Mouse (Mus musculus): ENCODE results near the gene Adck1. TPM values are rescaled to one million over a fixed set of nuclear protein-coding genes. Genes with fewer than 3 reads are reported as not detected.

Adck1 gene
- total and polyA plus RNA-seq, 3 experiments = 26.8 to 33.3 (median 29.4) TPM

DNA sequence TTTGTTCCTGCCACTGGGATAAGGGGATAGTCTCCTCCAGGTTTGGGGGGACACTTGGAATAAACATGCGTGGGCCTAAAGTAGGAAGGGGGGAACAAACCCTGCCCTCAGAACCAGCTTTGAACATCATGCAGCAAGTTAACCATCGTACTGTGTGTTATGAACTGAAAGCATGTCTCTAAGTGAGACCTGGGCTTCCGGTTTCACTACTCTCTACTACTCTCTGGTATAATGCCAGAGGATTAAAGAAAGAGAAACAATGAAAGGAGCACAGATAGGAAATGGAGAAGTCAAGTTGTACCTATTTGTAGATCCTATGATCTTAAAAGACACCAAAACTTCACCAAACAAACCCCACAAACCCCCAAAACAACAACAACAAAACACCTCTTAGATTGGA, 121.3 kb downstream of the Adck1 start:
- 0 out of 4 replicates have a peak, but pooled peaks cover 0 to 7% of the 10 kb centered on the region in 2 experiments for H3K4me1 ChIP-seq (ENCODE audit: control insufficient read depth in 1 of 2, insufficient read depth in 2 of 2)
- no peaks in the 10 kb centered on the region for H3K27me3 ChIP-seq (replicated peaks)
- H3K4me2 ChIP-seq (ENCODE audit: insufficient read depth, low read depth, poor library complexity, severe bottlenecking) = peak overlapping the region; percentile 29; the same call in 1 of the 2 replicates
- no peak for DNase-seq (ENCODE audit: extremely low read depth)
- dilution Hi-C loops (cut with MboI; ENCODE audit: extremely low pct_ligation_motif_present, extremely low pct_unique_long_range_greater_than_20kb, low sequenced_read_pairs) (no loop called here), in situ Hi-C loops (cut with MboI; ENCODE audit: low pct_ligation_motif_present, low pct_unique_long_range_greater_than_20kb, low sequenced_read_pairs) (no loop called here)
- no peak overlapping the region for H3K27ac ChIP-seq (ENCODE audit: insufficient read depth, low read depth)
- TF ChIP-seq IRF4 (IDR thresholded peaks at IDR 0.05; ENCODE audit: low read depth, low read length) (0 out of 2 replicates have a peak, but pooled peaks have one; percentile 20), MXI1 (IDR thresholded peaks at IDR 0.05; ENCODE audit: low read depth, low read length) (no peak)
- H3K9ac ChIP-seq (ENCODE audit: insufficient read depth, low read depth) = no peak overlapping the region
- no peaks in the 10 kb centered on the region for H3K79me2 ChIP-seq (replicated peaks; ENCODE audit: control insufficient read depth, extremely low read depth, insufficient read depth, poor library complexity, severe bottlenecking)
- no peaks in the 10 kb centered on the region for H3K9me3 ChIP-seq (replicated peaks; ENCODE audit: low read length)
- no peak overlapping the region for H3K4me3 ChIP-seq (replicated peaks in 1 of 3; ENCODE audit: low read depth in 2 of 3, low read length in 2 of 3, poor library complexity in 1 of 3)
- no peaks in the 10 kb centered on the region for H3K36me3 ChIP-seq (replicated peaks in 1 of 2; ENCODE audit: control insufficient read depth in 1 of 2, insufficient read depth in 1 of 2, low read length in 1 of 2)

DNA sequence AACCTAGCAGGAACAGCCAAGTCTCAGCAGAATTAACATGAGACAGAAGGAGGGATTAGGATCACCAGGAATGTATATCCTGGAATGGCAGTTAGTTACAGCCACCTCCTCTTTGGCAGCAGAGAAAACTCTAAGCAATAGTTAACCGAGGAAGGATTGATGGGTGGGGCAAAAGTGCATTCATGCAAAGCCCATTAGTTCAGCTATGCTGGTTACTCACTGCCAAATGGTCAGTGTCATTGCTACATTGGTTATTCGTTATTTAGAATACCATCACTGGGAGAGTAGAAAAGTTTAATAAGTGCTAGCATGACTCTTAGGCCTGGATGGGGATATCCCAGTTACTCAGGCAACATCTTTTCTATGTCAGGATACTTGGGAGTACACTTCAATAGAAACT, 130.5 kb downstream of the Adck1 start:
- Histone ChIP-seq H3K36me3 (replicated peaks in 1 of 2; ENCODE audit: control insufficient read depth in 1 of 2, insufficient read depth in 1 of 2, low read length in 1 of 2) (no peaks in the 10 kb centered on the region), H3K79me2 (replicated peaks; ENCODE audit: control insufficient read depth, extremely low read depth, insufficient read depth, poor library complexity, severe bottlenecking) (no peaks in the 10 kb centered on the region), H3K27ac (ENCODE audit: insufficient read depth, low read depth) (no peak overlapping the region), H3K9me3 (replicated peaks; ENCODE audit: low read length) (no peaks in the 10 kb centered on the region), H3K9ac (ENCODE audit: insufficient read depth, low read depth) (no peak overlapping the region), H3K4me3 (replicated peaks in 1 of 3; ENCODE audit: low read depth in 2 of 3, low read length in 2 of 3, poor library complexity in 1 of 3) (no peak overlapping the region), H3K4me2 (ENCODE audit: insufficient read depth, low read depth, poor library complexity, severe bottlenecking) (no peak overlapping the region), H3K4me1 (ENCODE audit: control insufficient read depth in 1 of 2, insufficient read depth in 2 of 2) (no peaks in the 10 kb centered on the region), H3K27me3 (replicated peaks) (no peaks in the 10 kb centered on the region)
- no peak for TF ChIP-seq RCOR1 (conservative IDR thresholded peaks at IDR 0.05; ENCODE audit: low read depth, low read length)
- no peak for TF ChIP-seq MAFK (IDR thresholded peaks at IDR 0.05; ENCODE audit: insufficient replicate concordance, low read length)
- no peak for TF ChIP-seq CTCF (conservative IDR thresholded peaks at IDR 0.05 in 1 of 2, IDR thresholded peaks at IDR 0.05 in 1 of 2; ENCODE audit: low read depth in 2 of 2, low read length in 2 of 2)
- no peak for TF ChIP-seq KAT2A (IDR thresholded peaks at IDR 0.05; ENCODE audit: insufficient replicate concordance, low read length)
- no peak for TF ChIP-seq CHD2 (IDR thresholded peaks at IDR 0.05; ENCODE audit: low read length)
- TF ChIP-seq RAD21 (IDR thresholded peaks at IDR 0.05; ENCODE audit: low read depth, low read length) = no peak
- TF ChIP-seq SIN3A (IDR thresholded peaks at IDR 0.05; ENCODE audit: low read length) = no peak
- TF ChIP-seq NRF1 (IDR thresholded peaks at IDR 0.05; ENCODE audit: low read depth, low read length) = no peak
- no peak for TF ChIP-seq GABPA (IDR thresholded peaks at IDR 0.05; ENCODE audit: insufficient replicate concordance, low read depth, low read length)
- no peak for TF ChIP-seq NELFE (IDR thresholded peaks at IDR 0.05; ENCODE audit: low read depth, low read length)
- no peak for TF ChIP-seq E2F4 (IDR thresholded peaks at IDR 0.05; ENCODE audit: insufficient replicate concordance, low read depth, low read length)
- no peak for TF ChIP-seq PAX5 (IDR thresholded peaks at IDR 0.05; ENCODE audit: low read length)
- TF ChIP-seq CHD1 (IDR thresholded peaks at IDR 0.05; ENCODE audit: low read depth, low read length) = no peak
- no peak for TF ChIP-seq MXI1 (IDR thresholded peaks at IDR 0.05; ENCODE audit: low read depth, low read length)
- TF ChIP-seq POLR2AphosphoS2 (IDR thresholded peaks at IDR 0.05; ENCODE audit: low read depth, low read length) = no peak
- dilution Hi-C loops (cut with MboI; ENCODE audit: extremely low pct_ligation_motif_present, extremely low pct_unique_long_range_greater_than_20kb, low sequenced_read_pairs) (no loop called here), in situ Hi-C loops (cut with MboI; ENCODE audit: low pct_ligation_motif_present, low pct_unique_long_range_greater_than_20kb, low sequenced_read_pairs) (no loop called here)
- DNase-seq (ENCODE audit: extremely low read depth) = no peak

Other genes starting within 250 kb of the Adck1 start
- not detected in 2 replicates for gene Gm10436, start 178.4 kb upstream of the Adck1 start, total RNA-seq (2012; rRNA removed)
- gene Gm10436, start 178.4 kb upstream of the Adck1 start, total RNA-seq (2014; rRNA removed) = not detected in 2 replicates
- gene Gm10436, start 178.4 kb upstream of the Adck1 start, polyA plus RNA-seq (2012; ENCODE audit: insufficient read length, low read depth) = not detected in 2 replicates
- gene Gm8332, start 110.5 kb upstream of the Adck1 start, total RNA-seq (2012; rRNA removed) = not detected in 2 replicates
- not detected in 2 replicates for gene Gm8332, start 110.5 kb upstream of the Adck1 start, total RNA-seq (2014; rRNA removed)
- gene Gm8332, start 110.5 kb upstream of the Adck1 start, polyA plus RNA-seq (2012; ENCODE audit: insufficient read length, low read depth) = not detected in 2 replicates
- gene Gm5662, start 86.1 kb upstream of the Adck1 start, total RNA-seq (2012; rRNA removed) = not detected in 2 replicates
- gene Gm5662, start 86.1 kb upstream of the Adck1 start, total RNA-seq (2014; rRNA removed) = not detected in 2 replicates
- not detected in 2 replicates for gene Gm5662, start 86.1 kb upstream of the Adck1 start, polyA plus RNA-seq (2012; ENCODE audit: insufficient read length, low read depth)
- gene Gm5039, start 36.5 kb upstream of the Adck1 start, total RNA-seq (2012; rRNA removed) = not detected in 2 replicates
- gene Gm5039, start 36.5 kb upstream of the Adck1 start, total RNA-seq (2014; rRNA removed) = not detected in 2 replicates
- not detected in 2 replicates for gene Gm5039, start 36.5 kb upstream of the Adck1 start, polyA plus RNA-seq (2012; ENCODE audit: insufficient read length, low read depth)

All from CH12.LX (cell line).